Mouse (Mus musculus) forebrain, postnatal 0 days (tissue): ENCODE data around the gene Fam50b. TPM values are rescaled to one million over a fixed set of nuclear protein-coding genes. Genes with fewer than 3 reads are reported as not detected.
A peak's percentile ranks its signal among the peaks of the same experiment; 100 is the strongest.

ENCODE experiments used
- ATAC-seq: fragments of 200-750 bp; cut with Nextera tagmentation; 2 replicates; pipeline ENCODE4 v1.8.0; 2017; ENCODE audit warnings: mild to moderate bottlenecking, moderate library complexity
- DNase-seq: peaks from one replicate; pipeline ENCODE4 v3.0.0-alpha.2; 2015
- H3K27ac ChIP-seq: fragments of 300-500 bp; sonication (generic); 2 replicates; pipeline ENCODE4 v1.5.1; 2014; ENCODE audit warnings: low read depth, mild to moderate bottlenecking, antibody characterized with exemption, low read length, moderate library complexity, mixed read lengths
- H3K27me3 ChIP-seq: fragments of 300-500 bp; sonication (generic); 2 replicates; pipeline ENCODE4 v1.6.1; 2014; ENCODE audit warnings: mild to moderate bottlenecking, low read length, mixed read lengths; ENCODE audit not compliant: insufficient read depth
- H3K36me3 ChIP-seq: fragments of 300-500 bp; sonication (generic); 2 replicates; pipeline ENCODE4 v1.6.1; 2014; ENCODE audit warnings: mild to moderate bottlenecking, moderate library complexity; ENCODE audit not compliant: insufficient read depth
- H3K4me1 ChIP-seq: fragments of 300-500 bp; sonication (generic); 2 replicates; pipeline ENCODE4 v1.6.1; 2014; ENCODE audit warnings: antibody characterized with exemption; ENCODE audit not compliant: insufficient read depth
- H3K4me2 ChIP-seq: fragments of 300-500 bp; sonication (generic); 2 replicates; pipeline ENCODE4 v1.6.1; 2014; ENCODE audit warnings: low read depth, mild to moderate bottlenecking, moderate library complexity
- H3K4me3 ChIP-seq: fragments of 300-500 bp; sonication (generic); 2 replicates; pipeline ENCODE4 v1.5.1; 2014; ENCODE audit warnings: low read depth, low read length, mixed read lengths
- H3K9ac ChIP-seq: fragments of 300-500 bp; sonication (generic); 2 replicates; pipeline ENCODE4 v1.6.1; 2014; ENCODE audit warnings: mild to moderate bottlenecking
- H3K9me3 ChIP-seq: fragments of 300-500 bp; sonication (generic); 2 replicates; pipeline ENCODE4 v1.6.1; 2016; ENCODE audit warnings: low read length
- CTCF ChIP-seq: sonication (generic); IDR thresholded peaks from 2 replicates; pipeline ENCODE4 v1.5.1; 2016; ENCODE audit warnings: antibody characterized with exemption, control low read depth, low read depth
- WGBS: fragments of 180-500 bp; shearing (Covaris S2); extraction: QIAGEN DNeasy Blood & Tissue Kit; methylation state at CpG from one replicate; pipeline ENCODE4 v1.1.7; 2014; 5-methylcytosine and 5-hydroxymethylcytosine counted together
- polyA plus RNA-seq: library from polyadenylated mRNA; unstranded; fragments of >200 nt; fragmentation: Nextera tagmentation; extraction: Ambion mirVana; gene quantifications from 2 replicates; pipeline ENCODE4 v1.2.1, GENCODE M21; 2015
- total RNA-seq: library from RNA; depleted of rRNA; stranded (reverse); fragments of >200 nt; gene quantifications from 2 replicates; pipeline ENCODE4 v1.2.3, GENCODE M21; 2014; rRNA removed

The Fam50b gene
- 0.19 TPM in 1 of 2 replicates, not detected in the other for total RNA-seq
- polyA plus RNA-seq = 0.15 and 0.29 TPM in 2 replicates

GRCm38 (mm10) chr13:34734686-34735085 lies at the start of gene Fam50b:
Gene Fam50b (plus strand): TSS chr13:34734850.
- Histone ChIP-seq H3K4me3 (no peak within 1 kb of the TSS), H3K36me3 (no peaks in the 10 kb centered on the region), H3K9ac (no peak within 1 kb of the TSS), H3K27me3 (no peaks in the 10 kb centered on the region), H3K9me3 (0 out of 2 replicates have a peak, but pooled peaks cover 6% of the 10 kb centered on the region), H3K27ac (no peak within 1 kb of the TSS), H3K4me2 (no peak within 1 kb of the TSS), H3K4me1 (no peaks in the 10 kb centered on the region)
- TF ChIP-seq CTCF = no peak
- DNase-seq = no peak
- ATAC-seq = no peak; the same call in 1 of the 2 replicates
- 17% methylated on average over 5 of the region's 5 CpGs for WGBS

- no peaks in the 10 kb centered on the region for H3K27me3 ChIP-seq
- 78% methylated on average over 7 of the region's 7 CpGs for WGBS
- no peaks in the 10 kb centered on the region for H3K4me1 ChIP-seq
- H3K4me3 ChIP-seq = no peak overlapping the region
- no peaks in the 10 kb centered on the region for H3K9me3 ChIP-seq
- DNase-seq = no peak
- H3K9ac ChIP-seq = no peak overlapping the region
- TF ChIP-seq CTCF = no peak
- no peaks in the 10 kb centered on the region for H3K36me3 ChIP-seq
- H3K4me2 ChIP-seq = no peak overlapping the region
- ATAC-seq = peak; percentile 43
- no peak overlapping the region for H3K27ac ChIP-seq
These were observed 49.5 kb upstream of the Fam50b start for GRCm38 (mm10) chr13:34685008-34685765.

- no peak for TF ChIP-seq CTCF
- no peak overlapping the region for H3K4me3 ChIP-seq
- H3K36me3 ChIP-seq = no peaks in the 10 kb centered on the region
- ATAC-seq (no peak), DNase-seq (no peak)
- H3K27me3 ChIP-seq = no peaks in the 10 kb centered on the region
- no peak overlapping the region for H3K9ac ChIP-seq
- no peak overlapping the region for H3K27ac ChIP-seq
- WGBS = 86% methylated on average over 1 of the region's 1 CpGs
- no peaks in the 10 kb centered on the region for H3K9me3 ChIP-seq
- H3K4me1 ChIP-seq = no peaks in the 10 kb centered on the region
- H3K4me2 ChIP-seq = no peak overlapping the region
These were observed 43.6 kb upstream of the Fam50b start for GRCm38 (mm10) chr13:34691049-34691448.

GRCm38 (mm10) chr13:34693111-34693510 lies 41.5 kb upstream of the Fam50b start:
- H3K9me3 ChIP-seq = no peaks in the 10 kb centered on the region
- H3K9ac ChIP-seq = no peak overlapping the region
- H3K4me1 ChIP-seq = no peaks in the 10 kb centered on the region
- no peaks in the 10 kb centered on the region for H3K27me3 ChIP-seq
- no peak overlapping the region for H3K4me3 ChIP-seq
- 86% methylated on average over 6 of the region's 6 CpGs for WGBS
- H3K27ac ChIP-seq = no peak overlapping the region
- H3K4me2 ChIP-seq = no peak overlapping the region
- ATAC-seq = no peak
- H3K36me3 ChIP-seq = no peaks in the 10 kb centered on the region
- TF ChIP-seq CTCF = no peak
- no peak for DNase-seq

- H3K9ac ChIP-seq = no peak overlapping the region
- no peak for ATAC-seq
- no peak overlapping the region for H3K4me2 ChIP-seq
- no peaks in the 10 kb centered on the region for H3K36me3 ChIP-seq
- no peak for TF ChIP-seq CTCF
- no peak for DNase-seq
- no peaks in the 10 kb centered on the region for H3K4me1 ChIP-seq
- no peak overlapping the region for H3K4me3 ChIP-seq
- H3K27me3 ChIP-seq = no peaks in the 10 kb centered on the region
- H3K27ac ChIP-seq = no peak overlapping the region
- 76% methylated on average over 7 of the region's 7 CpGs for WGBS
- no peaks in the 10 kb centered on the region for H3K9me3 ChIP-seq
These were observed 37.8 kb upstream of the Fam50b start for GRCm38 (mm10) chr13:34696734-34697332.

DNA sequence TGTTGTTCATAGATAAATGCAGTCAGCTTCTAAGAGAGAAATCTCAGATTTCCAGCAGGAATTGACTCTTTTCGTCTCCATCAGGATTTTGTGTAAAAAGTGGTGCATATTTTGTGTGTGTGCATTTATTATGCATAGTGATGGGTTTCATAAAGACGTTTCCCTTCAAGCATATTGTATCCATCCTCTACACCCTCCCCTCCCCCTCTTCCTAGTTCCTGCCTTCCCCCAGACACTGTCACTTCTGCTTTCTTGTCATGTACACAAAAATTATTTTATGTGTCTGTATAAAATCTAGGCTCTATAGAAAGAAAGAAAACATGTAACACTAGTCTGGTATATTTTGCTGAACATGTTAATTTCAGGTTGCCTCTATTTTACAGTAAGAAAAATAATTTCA lies 34.6 kb upstream of the Fam50b start:
- Histone ChIP-seq H3K27me3 (no peaks in the 10 kb centered on the region), H3K27ac (no peak overlapping the region), H3K4me3 (no peak overlapping the region), H3K36me3 (no peaks in the 10 kb centered on the region), H3K4me2 (no peak overlapping the region), H3K9me3 (no peaks in the 10 kb centered on the region), H3K9ac (no peak overlapping the region), H3K4me1 (no peaks in the 10 kb centered on the region)
- ATAC-seq = no peak
- DNase-seq = no peak
- 54% methylated on average over 2 of the region's 2 CpGs for WGBS
- no peak for TF ChIP-seq CTCF

DNA sequence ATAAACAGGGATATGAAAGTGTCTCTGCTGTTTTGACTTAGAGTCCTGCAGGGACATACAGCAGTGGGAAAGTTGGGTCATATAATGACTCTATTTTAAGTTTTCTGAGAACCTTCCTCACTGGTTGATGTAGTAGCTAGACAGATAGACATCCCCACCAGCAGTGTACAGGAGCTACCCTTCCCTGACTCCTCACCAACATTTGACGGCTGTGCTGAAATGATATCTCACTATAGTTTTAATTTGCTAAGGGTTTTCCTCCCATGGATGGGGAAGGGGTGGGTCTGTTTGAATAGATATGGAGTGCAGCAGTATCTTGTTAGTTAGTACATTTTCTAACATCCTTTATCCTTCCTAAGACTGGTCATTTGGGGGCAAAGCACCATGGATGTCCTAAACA lies 34.0 kb upstream of the Fam50b start:
- no peak for TF ChIP-seq CTCF
- Histone ChIP-seq H3K9me3 (no peaks in the 10 kb centered on the region), H3K9ac (no peak overlapping the region), H3K4me3 (no peak overlapping the region), H3K4me2 (no peak overlapping the region), H3K4me1 (no peaks in the 10 kb centered on the region), H3K27me3 (no peaks in the 10 kb centered on the region), H3K27ac (no peak overlapping the region), H3K36me3 (no peaks in the 10 kb centered on the region)
- WGBS = 91% methylated on average over 1 of the region's 1 CpGs
- ATAC-seq (no peak), DNase-seq (no peak)
